Mouse (Mus musculus) stomach, postnatal 0 days (tissue): ENCODE measurements around the gene Mlxipl. TPM values are rescaled to one million over a fixed set of nuclear protein-coding genes. Genes with fewer than 3 reads are reported as not detected.
A peak's percentile ranks its signal among the peaks of the same experiment; 100 is the strongest.

ENCODE experiments used
- ATAC-seq: fragments of 200-750 bp; cut with Nextera tagmentation; 2 replicates; pipeline ENCODE4 v1.8.0; 2017; ENCODE audit not compliant: low FRiP score, low TSS enrichment
- DNase-seq: peaks from one replicate; pipeline ENCODE4 v3.0.0-alpha.2; 2016; ENCODE audit warnings: low spot score
- H3K27ac ChIP-seq: fragments of 300-500 bp; sonication (generic); replicated peaks from 2 replicates; pipeline ENCODE4 v1.5.1; 2014; ENCODE audit warnings: mild to moderate bottlenecking, control low read depth
- H3K27me3 ChIP-seq: fragments of 300-500 bp; sonication (generic); 2 replicates; pipeline ENCODE4 v1.6.1; 2014; ENCODE audit warnings: low read length; ENCODE audit not compliant: control insufficient read depth, insufficient read depth
- H3K36me3 ChIP-seq: fragments of 300-500 bp; sonication (generic); 2 replicates; pipeline ENCODE4 v1.6.1; 2014; ENCODE audit warnings: low read length, mixed read lengths; ENCODE audit not compliant: control insufficient read depth, insufficient read depth
- H3K4me1 ChIP-seq: fragments of 300-500 bp; sonication (generic); replicated peaks from 2 replicates; pipeline ENCODE4 v1.6.1; 2014; ENCODE audit warnings: antibody characterized with exemption; ENCODE audit not compliant: control insufficient read depth, insufficient read depth
- H3K4me2 ChIP-seq: fragments of 300-500 bp; sonication (generic); replicated peaks from 2 replicates; pipeline ENCODE4 v1.6.1; 2014; ENCODE audit warnings: low read depth, mild to moderate bottlenecking, control low read depth, moderate library complexity
- H3K4me3 ChIP-seq: fragments of 300-500 bp; sonication (generic); 2 replicates; pipeline ENCODE4 v1.5.1; 2014; ENCODE audit warnings: low read depth, low read length, control low read depth
- H3K9ac ChIP-seq: fragments of 300-500 bp; sonication (generic); 2 replicates; pipeline ENCODE4 v1.6.1; 2014; ENCODE audit warnings: mild to moderate bottlenecking, low read length, control low read depth, mixed read lengths
- H3K9me3 ChIP-seq: fragments of 300-500 bp; sonication (generic); 2 replicates; pipeline ENCODE4 v1.6.1; 2016; ENCODE audit warnings: low read length; ENCODE audit not compliant: control insufficient read depth
- CTCF ChIP-seq: IDR thresholded peaks from 2 replicates; pipeline ENCODE4 v1.5.1; 2016; ENCODE audit warnings: antibody characterized with exemption, low read depth, mild to moderate bottlenecking, moderate library complexity
- EP300 ChIP-seq: optimal IDR thresholded peaks from 2 replicates; pipeline ENCODE3; 2016; ENCODE audit warnings: antibody characterized with exemption
- WGBS: fragments of 180-500 bp; shearing (Covaris S2); extraction: QIAGEN DNeasy Blood & Tissue Kit; methylation state at CpG from one replicate; pipeline ENCODE4 v1.1.7; 2014; 5-methylcytosine and 5-hydroxymethylcytosine counted together
- polyA plus RNA-seq: library from polyadenylated mRNA; unstranded; fragments of >200 nt; fragmentation: Nextera tagmentation; extraction: Ambion mirVana; gene quantifications from 2 replicates; pipeline ENCODE4 v1.2.1, GENCODE M21; 2015

Mlxipl gene
- polyA plus RNA-seq, 1 experiment from 2014 or later = 0.22 TPM

DNA sequence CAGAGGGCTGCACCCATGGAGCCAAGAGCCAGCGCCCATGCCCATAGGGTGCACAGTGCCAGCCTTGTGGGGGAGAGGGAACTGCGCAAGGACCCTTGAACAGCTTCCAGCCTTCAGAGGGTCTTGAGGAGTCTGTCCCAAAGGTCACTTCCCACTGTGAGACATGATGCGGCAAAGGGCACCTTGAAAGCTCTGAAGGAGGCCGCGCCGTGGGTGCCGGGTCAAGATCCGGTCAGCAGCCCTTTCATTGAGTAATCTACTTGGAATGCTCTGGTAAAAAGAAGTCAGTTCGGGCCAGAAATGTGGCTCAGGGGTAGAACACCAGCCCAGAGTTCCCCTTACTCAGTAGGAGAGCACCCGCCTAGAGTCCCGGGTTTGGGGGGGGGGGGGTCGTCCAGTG, 24.1 kb downstream of the Mlxipl start:
- Histone ChIP-seq H3K27ac (no peak overlapping the region), H3K9me3 (no peaks in the 10 kb centered on the region), H3K4me3 (no peak overlapping the region), H3K4me1 (0 out of 2 replicates have a peak, but pooled peaks cover 2% of the 10 kb centered on the region), H3K36me3 (no peaks in the 10 kb centered on the region), H3K9ac (no peak overlapping the region), H3K4me2 (no peak overlapping the region), H3K27me3 (no peaks in the 10 kb centered on the region)
- DNase-seq (no peak), ATAC-seq (no peak)
- TF ChIP-seq CTCF (no peak), EP300 (no peak)
- WGBS = 85% methylated on average over 10 of the region's 12 CpGs

DNA sequence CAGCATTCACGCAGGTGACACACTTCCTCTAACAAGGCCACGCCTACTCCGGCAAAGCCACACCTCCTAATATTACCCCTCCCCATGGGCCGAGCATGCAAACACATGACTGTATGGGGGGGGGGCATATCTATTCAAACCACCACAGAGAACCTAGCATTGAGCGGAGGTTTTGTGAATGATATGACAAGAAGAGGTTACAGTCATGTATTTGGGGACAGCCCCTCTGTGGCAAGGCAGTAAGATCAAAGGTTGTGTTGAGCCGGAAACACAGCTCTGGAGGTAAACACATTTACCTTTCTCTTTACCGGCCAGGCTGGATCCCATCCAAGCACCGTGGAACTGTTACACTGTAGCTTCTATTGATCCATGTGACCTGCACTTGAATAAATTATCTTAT, 25.6 kb downstream of the Mlxipl start:
- H3K9ac ChIP-seq = no peak overlapping the region
- WGBS = 66% methylated on average over 8 of the region's 8 CpGs
- DNase-seq = peak; percentile 51
- H3K9me3 ChIP-seq = no peaks in the 10 kb centered on the region
- H3K36me3 ChIP-seq = no peaks in the 10 kb centered on the region
- H3K27ac ChIP-seq = no peak overlapping the region
- H3K4me3 ChIP-seq = no peak overlapping the region
- 0 out of 2 replicates have a peak, but pooled peaks cover 2% of the 10 kb centered on the region for H3K4me1 ChIP-seq
- no peak for TF ChIP-seq EP300
- TF ChIP-seq CTCF = no peak
- H3K4me2 ChIP-seq = no peak overlapping the region
- ATAC-seq = 0 out of 2 replicates have a peak, but pooled peaks have one; percentile 28
- H3K27me3 ChIP-seq = no peaks in the 10 kb centered on the region

DNA sequence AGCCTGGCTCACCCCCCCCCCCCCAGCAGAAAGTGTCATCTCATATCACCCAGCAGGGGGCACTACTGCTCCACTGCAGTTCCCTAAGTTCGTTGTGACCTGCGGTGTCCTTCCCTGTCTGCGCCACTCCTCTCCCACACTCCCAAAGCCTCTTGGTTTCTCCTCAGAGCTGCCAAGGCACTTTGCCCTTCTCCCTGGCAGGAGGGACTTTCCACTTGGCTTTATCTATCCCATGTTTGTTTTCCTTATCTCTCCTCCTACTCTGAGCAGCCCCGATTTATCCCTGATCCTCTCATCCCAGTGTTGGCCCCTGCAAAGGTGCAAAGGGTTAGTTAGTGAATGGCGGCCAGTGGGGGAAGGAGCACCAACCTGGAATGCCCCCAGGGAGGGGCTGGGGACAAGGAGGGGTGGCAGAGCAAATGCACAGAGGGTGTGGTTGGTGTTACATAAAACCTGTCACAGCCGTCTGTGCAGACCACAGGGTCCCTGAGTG, 28.9 kb downstream of the Mlxipl start:
- ATAC-seq = peak; percentile 78

DNA sequence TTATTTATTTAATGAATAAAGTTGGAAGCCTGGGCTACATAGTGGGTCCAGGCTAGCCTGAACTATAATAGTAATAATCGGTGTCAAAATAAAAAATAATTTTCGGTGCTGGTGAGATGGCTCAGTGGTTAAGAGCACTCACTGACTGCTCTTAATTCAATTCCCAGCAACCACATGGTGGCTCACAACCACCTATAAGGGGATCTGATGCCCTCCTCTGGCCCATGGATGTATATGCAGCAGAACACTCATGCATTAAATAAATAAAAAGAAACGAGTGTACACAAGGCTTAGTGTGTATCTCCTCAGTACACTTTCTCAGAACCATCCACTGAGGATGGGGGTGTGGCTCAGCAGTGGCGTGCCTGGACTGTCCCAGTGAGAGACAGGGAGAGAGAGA, 31.1 kb downstream of the Mlxipl start:
- ATAC-seq = 0 out of 2 replicates have a peak, but pooled peaks have one; percentile 40
- DNase-seq = no peak
- no peak overlapping the region for H3K27ac ChIP-seq
- 0 out of 2 replicates have a peak, but pooled peaks cover 2% of the 10 kb centered on the region for H3K4me1 ChIP-seq
- H3K27me3 ChIP-seq = no peaks in the 10 kb centered on the region
- WGBS = 59% methylated on average over 4 of the region's 4 CpGs
- TF ChIP-seq CTCF = peak; percentile 60
- TF ChIP-seq EP300 = no peak
- no peaks in the 10 kb centered on the region for H3K9me3 ChIP-seq
- H3K36me3 ChIP-seq = no peaks in the 10 kb centered on the region
- H3K9ac ChIP-seq = no peak overlapping the region
- H3K4me2 ChIP-seq = no peak overlapping the region
- H3K4me3 ChIP-seq = no peak overlapping the region

More for the DNA sequence above, 28.9 kb downstream of the Mlxipl start:
- Histone ChIP-seq H3K4me1 (0 out of 2 replicates have a peak, but pooled peaks cover 2% of the 10 kb centered on the region), H3K9ac (no peak overlapping the region), H3K27me3 (no peaks in the 10 kb centered on the region), H3K4me3 (no peak overlapping the region), H3K36me3 (no peaks in the 10 kb centered on the region), H3K27ac (no peak overlapping the region), H3K4me2 (0 out of 2 replicates have a peak overlapping the region, but pooled peaks have one; percentile 5), H3K9me3 (no peaks in the 10 kb centered on the region)
- WGBS = 16% methylated on average over 6 of the region's 6 CpGs
- no peak for TF ChIP-seq EP300
- peak; percentile 95 for TF ChIP-seq CTCF
- peak; percentile 76 for DNase-seq

DNA sequence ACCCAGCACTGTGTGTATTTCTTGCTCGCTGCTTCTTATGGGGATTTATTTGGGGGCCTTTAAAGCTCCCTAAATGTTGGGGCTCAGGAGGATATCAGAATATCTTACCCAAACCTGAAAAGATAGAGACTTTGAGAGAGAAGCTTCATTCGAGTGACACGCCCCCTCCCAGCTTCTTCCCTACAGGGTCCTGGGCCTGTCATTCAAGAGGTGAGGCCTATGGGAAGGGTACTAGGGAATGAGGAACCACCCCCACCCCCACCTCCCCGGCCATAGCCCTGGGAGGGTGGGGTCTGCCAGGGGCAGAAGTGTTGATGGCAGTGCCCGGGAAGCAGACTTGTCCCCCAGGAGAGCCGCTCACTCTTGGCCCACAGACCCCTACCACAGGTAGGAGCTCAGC, 36.4 kb downstream of the Mlxipl start:
- H3K27ac ChIP-seq = no peak overlapping the region
- H3K27me3 ChIP-seq = no peaks in the 10 kb centered on the region
- no peak overlapping the region for H3K4me2 ChIP-seq
- DNase-seq (no peak), ATAC-seq (no peak)
- H3K4me1 ChIP-seq = no peaks in the 10 kb centered on the region
- H3K9ac ChIP-seq = no peak overlapping the region
- TF ChIP-seq CTCF (no peak), EP300 (no peak)
- H3K4me3 ChIP-seq = no peak overlapping the region
- no peaks in the 10 kb centered on the region for H3K36me3 ChIP-seq
- WGBS = 59% methylated on average over 6 of the region's 6 CpGs
- H3K9me3 ChIP-seq = no peaks in the 10 kb centered on the region

DNA sequence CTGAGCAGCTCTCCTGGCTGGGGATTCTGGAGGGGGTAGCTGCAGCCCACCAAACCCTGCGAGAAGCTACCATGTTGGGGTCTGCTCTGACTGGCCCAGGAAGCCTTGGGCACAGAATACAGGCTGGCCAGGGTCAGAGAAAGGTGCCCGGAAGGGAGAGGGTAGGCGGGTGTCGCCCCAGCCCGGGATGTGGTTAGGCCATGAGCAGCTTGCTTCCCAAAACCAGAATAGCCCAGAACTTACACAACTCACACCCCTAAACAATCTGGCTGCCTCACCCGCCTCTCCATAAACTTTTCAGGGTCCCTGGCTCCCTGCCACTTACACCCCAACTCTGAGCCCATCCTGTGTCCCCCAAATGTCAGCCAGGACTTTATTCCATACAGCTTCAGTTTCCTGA, 38.0 kb downstream of the Mlxipl start:
- TF ChIP-seq CTCF (no peak), EP300 (no peak)
- Histone ChIP-seq H3K4me1 (no peaks in the 10 kb centered on the region), H3K9ac (no peak overlapping the region), H3K4me3 (no peak overlapping the region), H3K36me3 (no peaks in the 10 kb centered on the region), H3K4me2 (no peak overlapping the region), H3K27me3 (no peaks in the 10 kb centered on the region), H3K27ac (no peak overlapping the region), H3K9me3 (no peaks in the 10 kb centered on the region)
- ATAC-seq (no peak), DNase-seq (no peak)
- 69% methylated on average over 6 of the region's 6 CpGs for WGBS
